Mouse (Mus musculus) liver, postnatal 0 days (tissue): ENCODE results near the gene Tarbp2.

Experiments
- CTCF ChIP-seq: sonication (generic); IDR thresholded peaks from 2 replicates; pipeline ENCODE4 v1.5.1; 2016; ENCODE audit warnings: antibody characterized with exemption, low read depth
- EP300 ChIP-seq: IDR thresholded peaks from 2 replicates; pipeline ENCODE4 v1.6.1; 2016; ENCODE audit warnings: antibody characterized with exemption, low read depth, mild to moderate bottlenecking

DNA sequence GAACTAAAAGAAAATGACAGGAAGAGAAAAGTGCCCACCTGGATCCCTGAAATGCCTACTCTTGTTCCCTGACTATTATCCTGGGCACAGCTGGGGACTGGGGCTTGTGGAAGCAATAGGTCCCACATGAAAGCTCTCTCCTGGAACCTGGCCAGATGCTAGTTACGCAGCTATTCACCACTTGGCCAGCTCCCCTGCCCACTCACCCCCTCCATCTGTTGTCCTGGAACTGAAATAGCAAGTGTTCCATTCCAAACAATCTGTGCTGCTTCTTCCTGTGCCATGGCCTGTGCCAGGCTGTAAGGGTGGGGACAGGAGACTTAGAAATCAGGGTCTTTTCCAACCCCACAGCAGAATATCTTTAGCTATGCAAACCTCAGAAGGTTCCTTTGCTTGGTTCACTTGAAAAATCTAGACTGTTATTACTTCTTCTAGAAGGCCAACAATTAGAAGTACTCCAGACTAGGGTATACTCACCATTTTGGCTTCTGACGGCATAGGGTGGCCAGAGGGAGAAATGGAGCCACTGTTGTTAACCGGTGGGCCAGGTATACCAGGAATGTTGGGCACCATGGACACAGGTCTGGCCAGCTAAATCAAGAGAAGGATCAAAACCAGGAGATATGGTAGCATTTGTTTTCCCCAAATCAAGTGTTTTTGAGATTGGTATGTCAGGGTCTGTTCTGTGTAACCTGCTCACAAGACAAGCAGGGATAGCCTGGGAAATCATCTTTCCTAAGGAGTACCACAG, 28.9 kb downstream of the Tarbp2 start:
- TF ChIP-seq CTCF (no peak), EP300 (no peak)
